1 mouse cellular context compared by ENCODE assay signal in the genomic region with DNA sequence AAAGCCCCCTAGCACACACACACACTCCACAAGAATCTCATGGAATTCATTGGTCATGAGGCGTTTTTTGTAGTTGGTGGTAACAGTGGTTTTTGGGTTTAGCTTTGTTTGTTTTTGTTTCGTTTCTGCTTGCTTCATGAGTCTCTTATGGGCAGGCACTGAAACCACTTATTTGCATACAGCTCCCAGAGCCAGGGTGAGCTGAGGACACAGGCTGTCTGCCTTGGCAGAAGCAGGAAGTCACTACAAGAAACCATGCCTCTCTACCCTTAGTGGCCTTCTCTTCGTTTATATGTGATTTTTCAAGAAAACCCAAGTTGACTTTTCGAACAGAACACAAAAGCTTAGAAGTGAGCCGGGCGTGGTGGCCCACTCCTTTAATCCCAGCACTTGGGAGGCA.
TF ChIP-seq lines count a peak whose summit lies in the region.

No protein-coding gene starts in this region.

TF ChIP-seq in MEL, 35 proteins besides CTCF, POLR2A, EP300 and RAD21 (continued from another document):
- peak; percentile 53 for TF ChIP-seq NELFE (IDR thresholded peaks at IDR 0.05; ENCODE audit: low read depth, low read length)
- TF ChIP-seq RCOR1 (IDR thresholded peaks at IDR 0.05; ENCODE audit: low read depth, low read length) = 0 out of 2 replicates have a peak, but pooled peaks have one; percentile 11
- TF ChIP-seq USF2 (IDR thresholded peaks at IDR 0.05; ENCODE audit: borderline replicate concordance in 1 of 2, insufficient read depth in 1 of 2, low read depth in 1 of 2, low read length in 2 of 2) = no peak
- TF ChIP-seq UBTF (IDR thresholded peaks at IDR 0.05; ENCODE audit: borderline replicate concordance, insufficient read depth, low read depth, low read length) = no peak
- TF ChIP-seq MAX (IDR thresholded peaks at IDR 0.05; ENCODE audit: low read length) = peak; percentile 40; the same call in 1 of the 2 replicates
- TF ChIP-seq TAL1 (IDR thresholded peaks at IDR 0.05; ENCODE audit: low read length) = no peak
- no peak for TF ChIP-seq POLR2AphosphoS5 (IDR thresholded peaks at IDR 0.05; ENCODE audit: borderline replicate concordance, low read depth, low read length)
- no peak for TF ChIP-seq POLR2AphosphoS2 (IDR thresholded peaks at IDR 0.05; ENCODE audit: low read length)
- TF ChIP-seq HCFC1 (IDR thresholded peaks at IDR 0.05; ENCODE audit: low read depth, low read length) = peak; percentile 62
- TF ChIP-seq MXI1 (IDR thresholded peaks at IDR 0.05; ENCODE audit: low read depth, low read length) = peak; percentile 69
- no peak for TF ChIP-seq ZKSCAN1 (IDR thresholded peaks at IDR 0.05; ENCODE audit: low read depth, low read length)
- TF ChIP-seq KAT2A (conservative IDR thresholded peaks at IDR 0.05; ENCODE audit: low read depth, low read length) = 0 out of 2 replicates have a peak, but pooled peaks have one; percentile 21
- no peak for TF ChIP-seq SMC3 (IDR thresholded peaks at IDR 0.05; ENCODE audit: low read depth, low read length)
- no peak for TF ChIP-seq ZC3H11A (IDR thresholded peaks at IDR 0.05; ENCODE audit: low read depth, low read length)
- TF ChIP-seq CHD2 (IDR thresholded peaks at IDR 0.05; ENCODE audit: low read length) = no peak
- TF ChIP-seq MEF2A (IDR thresholded peaks at IDR 0.05; ENCODE audit: extremely low read depth, insufficient replicate concordance, low read depth, low read length, poor library complexity, severe bottlenecking) = no peak
- peak; percentile 81 for TF ChIP-seq ELF1 (IDR thresholded peaks at IDR 0.05; ENCODE audit: low read depth, low read length)
